Mouse (Mus musculus): ENCODE data around the gene Trpm1. TPM values are rescaled to one million over a fixed set of nuclear protein-coding genes. Genes with fewer than 3 reads are reported as not detected.
A peak's percentile ranks its signal among the peaks of the same experiment; 100 is the strongest.

Trpm1 gene
- polyA plus RNA-seq, 1 experiment from 2014 or later, result 0.19 TPM

GRCm38 (mm10) chr7:64155226-64155625 is 1.6 kb downstream of the Trpm1 start:
- no peak overlapping the region for H3K27ac ChIP-seq (ENCODE audit: low read depth, low read length)
- peak overlapping the region; percentile 57 for H3K4me2 ChIP-seq (ENCODE audit: low read length)
- H3K27me3 ChIP-seq (replicated peaks; ENCODE audit: control insufficient read depth, insufficient read depth, low read length), result no peaks in the 10 kb centered on the region
- peaks cover 16% of the 10 kb centered on the region for H3K4me1 ChIP-seq (ENCODE audit: control insufficient read depth, insufficient read depth, low read depth, low read length)
- 74% methylated on average over 4 of the region's 4 CpGs for WGBS
- H3K9ac ChIP-seq (ENCODE audit: low read depth, low read length), result peak overlapping the region; percentile 50
- ATAC-seq, result 0 out of 2 replicates have a peak, but pooled peaks have one; percentile 1
- no peaks in the 10 kb centered on the region for H3K36me3 ChIP-seq (ENCODE audit: control insufficient read depth, insufficient read depth, low read length)
- H3K9me3 ChIP-seq (ENCODE audit: control insufficient read depth, low read length), result no peaks in the 10 kb centered on the region
- no peak overlapping the region; the same call in 1 of the 2 replicates for H3K4me3 ChIP-seq (ENCODE audit: low read length)

- whole genome bisulfite sequencing, result 6% methylated on average over 10 of the region's 10 CpGs
- ATAC-seq, result peak; percentile 90
- Histone ChIP-seq H3K9me3 (ENCODE audit: control insufficient read depth, low read length) (no peaks in the 10 kb centered on the region), H3K4me1 (ENCODE audit: control insufficient read depth, insufficient read depth, low read depth, low read length) (peaks cover 16% of the 10 kb centered on the region), H3K36me3 (ENCODE audit: control insufficient read depth, insufficient read depth, low read length) (no peaks in the 10 kb centered on the region), H3K27me3 (replicated peaks; ENCODE audit: control insufficient read depth, insufficient read depth, low read length) (no peaks in the 10 kb centered on the region), H3K9ac (ENCODE audit: low read depth, low read length) (peak overlapping the region; percentile 50; the same call in 1 of the 2 replicates), H3K27ac (ENCODE audit: low read depth, low read length) (no peak overlapping the region), H3K4me2 (ENCODE audit: low read length) (peak overlapping the region; percentile 57), H3K4me3 (ENCODE audit: low read length) (peak overlapping the region; percentile 22)
Measured at GRCm38 (mm10) chr7:64155687-64156086, 2.1 kb downstream of the Trpm1 start.

- Histone ChIP-seq H3K9ac (ENCODE audit: low read depth, low read length) (no peak overlapping the region), H3K4me2 (ENCODE audit: low read length) (no peak overlapping the region), H3K27me3 (replicated peaks; ENCODE audit: control insufficient read depth, insufficient read depth, low read length) (no peaks in the 10 kb centered on the region), H3K4me1 (ENCODE audit: control insufficient read depth, insufficient read depth, low read depth, low read length) (peaks cover 16% of the 10 kb centered on the region), H3K4me3 (ENCODE audit: low read length) (no peak overlapping the region), H3K9me3 (ENCODE audit: control insufficient read depth, low read length) (no peaks in the 10 kb centered on the region), H3K27ac (ENCODE audit: low read depth, low read length) (no peak overlapping the region), H3K36me3 (ENCODE audit: control insufficient read depth, insufficient read depth, low read length) (no peaks in the 10 kb centered on the region)
- WGBS, result 73% methylated on average over 5 of the region's 5 CpGs
- peak; percentile 12; the same call in 1 of the 2 replicates for ATAC-seq
Measured at GRCm38 (mm10) chr7:64156271-64156911, 2.8 kb downstream of the Trpm1 start.

GRCm38 (mm10) chr7:64156918-64157690 is 3.5 kb downstream of the Trpm1 start:
- H3K36me3 ChIP-seq (ENCODE audit: control insufficient read depth, insufficient read depth, low read length), result no peaks in the 10 kb centered on the region
- no peak overlapping the region for H3K27ac ChIP-seq (ENCODE audit: low read depth, low read length)
- H3K4me3 ChIP-seq (ENCODE audit: low read length), result no peak overlapping the region
- no peaks in the 10 kb centered on the region for H3K27me3 ChIP-seq (replicated peaks; ENCODE audit: control insufficient read depth, insufficient read depth, low read length)
- no peak for ATAC-seq
- whole genome bisulfite sequencing, result 63% methylated on average over 7 of the region's 7 CpGs
- no peak overlapping the region for H3K4me2 ChIP-seq (ENCODE audit: low read length)
- no peak overlapping the region for H3K9ac ChIP-seq (ENCODE audit: low read depth, low read length)
- no peaks in the 10 kb centered on the region for H3K9me3 ChIP-seq (ENCODE audit: control insufficient read depth, low read length)
- H3K4me1 ChIP-seq (ENCODE audit: control insufficient read depth, insufficient read depth, low read depth, low read length), result peaks cover 16% of the 10 kb centered on the region

GRCm38 (mm10) chr7:64158281-64159055 is 4.8 kb downstream of the Trpm1 start:
- H3K27me3 ChIP-seq (replicated peaks; ENCODE audit: control insufficient read depth, insufficient read depth, low read length), result no peaks in the 10 kb centered on the region
- H3K9ac ChIP-seq (ENCODE audit: low read depth, low read length), result no peak overlapping the region; the same call in 1 of the 2 replicates
- H3K9me3 ChIP-seq (ENCODE audit: control insufficient read depth, low read length), result no peaks in the 10 kb centered on the region
- H3K36me3 ChIP-seq (ENCODE audit: control insufficient read depth, insufficient read depth, low read length), result no peaks in the 10 kb centered on the region
- H3K4me1 ChIP-seq (ENCODE audit: control insufficient read depth, insufficient read depth, low read depth, low read length), result peaks cover 16% of the 10 kb centered on the region
- no peak overlapping the region for H3K4me2 ChIP-seq (ENCODE audit: low read length)
- 59% methylated on average over 12 of the region's 12 CpGs for WGBS
- no peak overlapping the region for H3K4me3 ChIP-seq (ENCODE audit: low read length)
- no peak overlapping the region for H3K27ac ChIP-seq (ENCODE audit: low read depth, low read length)
- ATAC-seq, result no peak

GRCm38 (mm10) chr7:64159056-64159542 is 5.5 kb downstream of the Trpm1 start:
- Histone ChIP-seq H3K4me1 (ENCODE audit: control insufficient read depth, insufficient read depth, low read depth, low read length) (peaks cover 16% of the 10 kb centered on the region), H3K9ac (ENCODE audit: low read depth, low read length) (no peak overlapping the region), H3K9me3 (ENCODE audit: control insufficient read depth, low read length) (no peaks in the 10 kb centered on the region), H3K4me2 (ENCODE audit: low read length) (no peak overlapping the region), H3K27ac (ENCODE audit: low read depth, low read length) (peak overlapping the region; percentile 54; the same call in 1 of the 2 replicates), H3K27me3 (replicated peaks; ENCODE audit: control insufficient read depth, insufficient read depth, low read length) (no peaks in the 10 kb centered on the region), H3K4me3 (ENCODE audit: low read length) (no peak overlapping the region), H3K36me3 (ENCODE audit: control insufficient read depth, insufficient read depth, low read length) (no peaks in the 10 kb centered on the region)
- 50% methylated on average over 5 of the region's 5 CpGs for WGBS
- ATAC-seq, result no peak

- no peak overlapping the region for H3K9ac ChIP-seq (ENCODE audit: low read depth, low read length)
- H3K27me3 ChIP-seq (replicated peaks; ENCODE audit: control insufficient read depth, insufficient read depth, low read length), result no peaks in the 10 kb centered on the region; the same call in 1 of the 2 replicates
- WGBS, result 46% methylated on average over 7 of the region's 7 CpGs
- no peaks in the 10 kb centered on the region for H3K36me3 ChIP-seq (ENCODE audit: control insufficient read depth, insufficient read depth, low read length)
- no peaks in the 10 kb centered on the region for H3K9me3 ChIP-seq (ENCODE audit: control insufficient read depth, low read length)
- no peak overlapping the region for H3K4me2 ChIP-seq (ENCODE audit: low read length)
- peak overlapping the region; percentile 54; the same call in 1 of the 2 replicates for H3K27ac ChIP-seq (ENCODE audit: low read depth, low read length)
- no peak overlapping the region for H3K4me3 ChIP-seq (ENCODE audit: low read length)
- peaks cover 16% of the 10 kb centered on the region for H3K4me1 ChIP-seq (ENCODE audit: control insufficient read depth, insufficient read depth, low read depth, low read length)
- ATAC-seq, result peak; percentile 22; the same call in 1 of the 2 replicates
Measured at GRCm38 (mm10) chr7:64159612-64160591, 6.3 kb downstream of the Trpm1 start.

All from hindbrain, embryonic 16.5 days (tissue).